Mouse (Mus musculus): ENCODE results near the gene Mbtps1. TPM values are rescaled to one million over a fixed set of nuclear protein-coding genes. Genes with fewer than 3 reads are reported as not detected.

Gene Mbtps1
- total and polyA plus RNA-seq, 2 experiments from 2014 or later = 48.0 to 72.4 TPM

DNA sequence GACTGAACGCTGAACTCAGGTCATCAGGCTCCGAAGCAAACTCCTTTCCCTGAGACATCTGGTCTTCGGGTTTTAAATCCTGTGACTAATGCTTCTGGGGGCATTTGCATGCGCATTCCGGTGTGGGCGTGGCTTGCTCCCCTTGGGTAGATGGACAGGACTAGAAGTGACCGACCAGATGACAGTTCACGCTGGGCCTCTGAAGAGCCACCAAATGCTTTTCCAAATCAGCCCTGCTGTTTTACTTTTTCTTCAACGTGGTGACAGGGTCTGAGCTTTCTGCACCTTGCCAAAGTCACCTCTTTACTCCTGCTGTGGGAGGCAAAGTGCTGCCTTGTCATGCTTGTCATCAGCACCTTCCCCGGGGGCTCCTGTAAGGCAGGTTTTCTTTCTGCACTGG is 30.3 kb upstream of the Mbtps1 start:
- no peak overlapping the region for H3K9ac ChIP-seq
- TF ChIP-seq CTCF (IDR thresholded peaks at IDR 0.05; ENCODE audit: low read depth) = no peak
- H3K36me3 ChIP-seq (ENCODE audit: insufficient read depth) = no peaks in the 10 kb centered on the region
- ATAC-seq (no peak), DNase-seq (no peak)
- no peak overlapping the region for H3K27ac ChIP-seq (ENCODE audit: low read depth, low read length)
- H3K4me2 ChIP-seq (ENCODE audit: low read depth) = no peak overlapping the region
- WGBS = 28% methylated on average over 10 of the region's 10 CpGs
- H3K9me3 ChIP-seq (ENCODE audit: low read length) = no peaks in the 10 kb centered on the region
- no peaks in the 10 kb centered on the region for H3K4me1 ChIP-seq (ENCODE audit: insufficient read depth)
- H3K4me3 ChIP-seq (ENCODE audit: low read depth, low read length) = no peak overlapping the region
- no peaks in the 10 kb centered on the region for H3K27me3 ChIP-seq (ENCODE audit: insufficient read depth, low read length)

DNA sequence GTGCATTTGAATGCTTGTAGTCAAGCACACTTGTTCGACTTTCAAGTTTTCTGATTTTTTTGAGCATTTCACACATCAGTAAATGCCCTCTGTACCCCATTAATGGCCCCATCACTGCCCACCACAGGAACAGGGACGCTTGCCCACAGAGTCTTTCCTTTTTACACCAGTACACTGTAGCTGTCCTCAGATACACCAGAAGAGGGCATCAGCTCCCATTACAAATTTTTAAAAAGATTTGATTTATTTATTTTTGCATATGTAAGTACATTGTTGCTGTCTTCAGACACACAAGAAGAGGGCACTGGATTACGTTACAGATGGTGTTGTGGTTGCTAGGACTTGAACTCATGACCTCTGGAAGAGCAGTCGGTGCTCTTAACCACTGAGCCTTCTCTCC is 29.8 kb upstream of the Mbtps1 start:
- no peak for TF ChIP-seq CTCF (IDR thresholded peaks at IDR 0.05; ENCODE audit: low read depth)
- H3K27ac ChIP-seq (ENCODE audit: low read depth, low read length) = no peak overlapping the region
- H3K4me1 ChIP-seq (ENCODE audit: insufficient read depth) = no peaks in the 10 kb centered on the region
- no peak overlapping the region for H3K4me3 ChIP-seq (ENCODE audit: low read depth, low read length)
- no peaks in the 10 kb centered on the region for H3K27me3 ChIP-seq (ENCODE audit: insufficient read depth, low read length)
- no peak for ATAC-seq
- 72% methylated on average over 4 of the region's 4 CpGs for WGBS
- H3K9me3 ChIP-seq (ENCODE audit: low read length) = no peaks in the 10 kb centered on the region
- no peak overlapping the region for H3K4me2 ChIP-seq (ENCODE audit: low read depth)
- no peak for DNase-seq
- H3K36me3 ChIP-seq (ENCODE audit: insufficient read depth) = no peaks in the 10 kb centered on the region
- H3K9ac ChIP-seq = no peak overlapping the region

DNA sequence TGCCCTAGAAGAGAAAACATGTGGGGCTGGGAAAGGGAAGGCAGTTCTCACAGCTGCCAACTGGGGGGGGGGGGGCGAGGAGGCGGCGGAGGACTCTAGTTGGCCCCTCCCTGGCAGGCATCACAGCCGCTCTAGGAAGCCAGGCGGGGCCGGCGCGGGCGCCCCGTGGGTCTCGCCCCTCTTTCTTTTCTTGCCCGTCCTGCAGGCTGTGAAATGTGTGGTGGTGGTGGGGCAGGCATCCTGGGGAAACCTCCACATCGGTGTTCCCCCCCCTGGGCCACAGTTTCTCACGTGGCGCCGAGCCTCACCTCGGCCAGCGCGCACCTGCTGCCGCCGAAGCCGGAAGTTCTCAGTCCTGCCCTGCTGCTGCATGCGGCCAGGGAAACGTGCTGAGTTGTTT is 27.4 kb upstream of the Mbtps1 start:
- DNase-seq (no peak), ATAC-seq (no peak)
- Histone ChIP-seq H3K4me3 (ENCODE audit: low read depth, low read length) (peak overlapping the region; percentile 26), H3K4me1 (ENCODE audit: insufficient read depth) (no peaks in the 10 kb centered on the region), H3K9me3 (ENCODE audit: low read length) (no peaks in the 10 kb centered on the region), H3K36me3 (ENCODE audit: insufficient read depth) (no peaks in the 10 kb centered on the region), H3K9ac (0 out of 2 replicates have a peak overlapping the region, but pooled peaks have one; percentile 25), H3K27ac (ENCODE audit: low read depth, low read length) (no peak overlapping the region), H3K27me3 (ENCODE audit: insufficient read depth, low read length) (no peaks in the 10 kb centered on the region), H3K4me2 (ENCODE audit: low read depth) (peak overlapping the region; percentile 50)
- 23% methylated on average over 23 of the region's 24 CpGs for WGBS
- no peak for TF ChIP-seq CTCF (IDR thresholded peaks at IDR 0.05; ENCODE audit: low read depth)

DNA sequence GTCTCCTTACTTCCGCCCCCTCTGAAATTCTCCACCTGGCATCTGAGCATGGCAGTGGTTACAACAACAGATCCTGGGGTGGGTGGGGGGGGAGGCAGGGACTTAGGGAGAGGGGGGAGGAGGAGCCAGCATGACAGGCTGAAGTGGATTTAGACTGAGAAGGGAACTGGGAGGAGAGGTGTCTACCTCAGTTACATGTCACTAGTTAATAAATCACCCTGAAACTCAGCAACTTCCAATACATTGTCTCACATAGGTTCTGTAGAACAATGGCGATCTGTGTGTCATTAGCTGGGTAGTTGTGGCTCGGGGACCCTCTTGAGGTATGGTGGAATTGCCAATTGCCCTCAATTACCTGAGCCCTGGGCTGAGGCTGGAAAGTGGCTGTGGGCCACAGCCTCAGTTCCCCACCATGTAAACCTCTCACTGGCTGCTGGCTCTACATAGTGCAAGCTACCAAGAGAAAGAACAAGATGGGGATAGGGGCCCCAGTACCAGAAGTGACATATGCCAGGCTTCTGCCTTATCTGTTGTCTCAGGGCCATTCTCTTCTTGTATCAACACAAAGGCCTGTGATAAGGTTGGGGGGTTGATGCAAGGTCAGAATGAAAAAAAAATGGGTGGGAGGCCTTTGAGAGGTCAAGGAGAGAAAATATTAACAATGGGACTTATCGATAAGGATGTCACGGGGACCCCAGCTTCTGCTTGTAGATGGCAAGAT is 22.1 kb upstream of the Mbtps1 start:
- no peak overlapping the region for H3K27ac ChIP-seq (ENCODE audit: low read depth, low read length)
- no peak overlapping the region for H3K9ac ChIP-seq
- no peaks in the 10 kb centered on the region for H3K27me3 ChIP-seq (ENCODE audit: insufficient read depth, low read length)
- TF ChIP-seq CTCF (IDR thresholded peaks at IDR 0.05; ENCODE audit: low read depth) = no peak
- H3K4me3 ChIP-seq (ENCODE audit: low read depth, low read length) = no peak overlapping the region
- WGBS = 90% methylated on average over 5 of the region's 5 CpGs
- DNase-seq = no peak
- ATAC-seq = no peak
- no peaks in the 10 kb centered on the region for H3K9me3 ChIP-seq (ENCODE audit: low read length)
- H3K4me2 ChIP-seq (ENCODE audit: low read depth) = no peak overlapping the region
- no peaks in the 10 kb centered on the region for H3K4me1 ChIP-seq (ENCODE audit: insufficient read depth)
- H3K36me3 ChIP-seq (ENCODE audit: insufficient read depth) = no peaks in the 10 kb centered on the region

DNA sequence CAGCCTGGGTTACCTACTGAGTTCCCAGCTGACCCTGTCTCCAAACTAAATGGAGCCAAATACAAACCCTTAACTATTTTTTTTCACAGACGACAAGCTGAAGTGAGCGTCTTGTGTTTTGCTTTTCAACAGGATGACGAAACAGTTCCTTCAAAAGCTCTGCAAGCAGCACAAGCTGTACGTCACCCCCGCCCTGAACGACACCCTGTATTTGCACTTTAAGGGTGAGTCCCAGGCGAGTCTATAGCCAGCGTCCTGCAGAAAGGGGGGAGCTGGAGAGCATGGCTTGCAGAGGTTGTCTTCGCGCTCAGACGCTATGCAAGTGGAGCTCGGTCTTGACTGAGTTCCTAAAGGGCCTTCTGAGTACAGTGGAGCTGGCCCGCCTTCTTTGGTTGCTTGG is 20.6 kb upstream of the Mbtps1 start:
- 44% methylated on average over 13 of the region's 13 CpGs for WGBS
- no peaks in the 10 kb centered on the region for H3K27me3 ChIP-seq (ENCODE audit: insufficient read depth, low read length)
- H3K4me1 ChIP-seq (ENCODE audit: insufficient read depth) = no peaks in the 10 kb centered on the region
- ATAC-seq = no peak
- H3K4me3 ChIP-seq (ENCODE audit: low read depth, low read length) = no peak overlapping the region
- H3K27ac ChIP-seq (ENCODE audit: low read depth, low read length) = no peak overlapping the region
- H3K9ac ChIP-seq = no peak overlapping the region
- no peak for DNase-seq
- TF ChIP-seq CTCF (IDR thresholded peaks at IDR 0.05; ENCODE audit: low read depth) = no peak
- H3K4me2 ChIP-seq (ENCODE audit: low read depth) = no peak overlapping the region
- H3K36me3 ChIP-seq (ENCODE audit: insufficient read depth) = no peaks in the 10 kb centered on the region
- H3K9me3 ChIP-seq (ENCODE audit: low read length) = no peaks in the 10 kb centered on the region

DNA sequence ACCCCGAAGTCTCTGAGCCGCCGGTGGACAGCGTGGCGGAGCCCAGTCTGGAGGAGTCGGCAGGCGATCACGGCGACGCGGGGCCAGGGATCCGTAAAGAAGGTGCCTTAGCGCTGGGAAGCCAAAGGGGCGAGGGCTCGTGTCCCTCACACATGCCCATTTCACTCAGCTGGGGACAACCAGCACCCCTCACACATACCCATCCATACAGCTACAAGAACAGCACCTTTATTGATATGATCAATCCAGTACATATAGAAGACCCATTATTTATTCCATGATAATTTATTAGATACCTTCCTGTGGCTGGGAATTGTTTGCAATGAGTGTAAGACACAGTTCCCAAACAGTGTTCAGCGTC is 16.8 kb upstream of the Mbtps1 start:
- WGBS = 4% methylated on average over 15 of the region's 16 CpGs
- H3K9ac ChIP-seq = peak overlapping the region; percentile 81
- H3K4me1 ChIP-seq (ENCODE audit: insufficient read depth) = peaks cover 5% of the 10 kb centered on the region
- no peaks in the 10 kb centered on the region for H3K36me3 ChIP-seq (ENCODE audit: insufficient read depth)
- peak overlapping the region; percentile 83 for H3K4me2 ChIP-seq (ENCODE audit: low read depth)
- DNase-seq = no peak
- H3K9me3 ChIP-seq (ENCODE audit: low read length) = no peaks in the 10 kb centered on the region
- H3K4me3 ChIP-seq (ENCODE audit: low read depth, low read length) = peak overlapping the region; percentile 89
- ATAC-seq = no peak
- TF ChIP-seq CTCF (IDR thresholded peaks at IDR 0.05; ENCODE audit: low read depth) = no peak
- H3K27ac ChIP-seq (ENCODE audit: low read depth, low read length) = peak overlapping the region; percentile 77
- H3K27me3 ChIP-seq (ENCODE audit: insufficient read depth, low read length) = no peaks in the 10 kb centered on the region

DNA sequence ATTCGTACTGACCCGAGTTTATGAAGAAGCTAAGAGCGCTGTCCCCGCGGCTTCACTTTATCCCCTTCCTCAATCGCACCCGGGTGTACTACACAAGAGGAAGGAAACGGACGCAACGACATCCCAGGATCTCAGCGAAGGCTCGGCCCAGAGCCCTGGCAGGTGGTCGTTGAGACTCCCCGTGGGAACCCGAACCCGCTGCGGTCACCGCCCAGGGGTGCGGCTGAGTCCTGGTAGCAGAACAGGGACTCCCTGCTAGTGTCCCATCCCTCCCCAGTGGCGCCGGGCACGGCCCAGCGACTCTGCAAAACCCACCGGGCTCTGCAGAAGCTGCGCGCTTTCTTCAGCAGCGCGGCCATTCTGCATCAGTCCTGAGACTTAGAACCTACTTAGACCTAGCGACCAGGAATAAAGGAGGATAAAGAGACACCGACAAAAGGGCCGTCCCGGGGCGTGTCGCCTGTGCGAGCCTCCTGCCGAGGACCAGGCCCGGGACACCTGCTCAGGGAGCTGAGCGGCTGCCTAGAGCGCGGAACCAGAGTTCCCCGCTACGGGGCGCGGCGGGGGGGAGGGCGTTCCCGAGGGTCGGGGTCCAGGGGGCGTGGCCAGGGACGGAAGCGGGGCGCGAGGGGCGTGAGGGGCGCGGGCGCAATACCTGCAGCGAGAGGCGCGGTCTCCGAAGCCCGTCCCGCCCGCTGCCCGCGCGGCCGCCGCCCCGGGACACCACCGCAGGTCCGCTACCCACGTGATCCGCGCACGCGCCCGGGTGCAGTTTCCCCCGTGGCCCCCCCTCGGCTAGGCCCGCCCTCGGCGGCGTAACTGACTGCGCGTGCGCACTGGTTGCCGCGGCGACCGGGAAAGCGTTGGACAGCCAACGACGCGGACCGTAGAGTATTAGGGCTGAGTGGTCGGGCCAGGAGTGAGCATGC is 16.2 kb upstream of the Mbtps1 start, which contains the start of the genes Hsdl1 and Dnaaf1:
Gene Hsdl1 (minus strand): TSS at position 747 of the 929 bp plus-strand sequence.
Gene Dnaaf1 (plus strand): TSS at position 799 of the 929 bp plus-strand sequence.
- H3K36me3 ChIP-seq (ENCODE audit: insufficient read depth) = no peaks in the 10 kb centered on the region
- H3K9me3 ChIP-seq (ENCODE audit: low read length) = no peaks in the 10 kb centered on the region
- peak within 1 kb of the TSS; percentile 77 for H3K27ac ChIP-seq (ENCODE audit: low read depth, low read length)
- H3K27me3 ChIP-seq (ENCODE audit: insufficient read depth, low read length) = no peaks in the 10 kb centered on the region
- peak within 1 kb of the TSS; percentile 83 for H3K4me2 ChIP-seq (ENCODE audit: low read depth)
- H3K9ac ChIP-seq = peak within 1 kb of the TSS; percentile 81
- peak within 1 kb of the TSS; percentile 89 for H3K4me3 ChIP-seq (ENCODE audit: low read depth, low read length)
- peak; percentile 53 for TF ChIP-seq CTCF (IDR thresholded peaks at IDR 0.05; ENCODE audit: low read depth)
- peaks cover 5% of the 10 kb centered on the region for H3K4me1 ChIP-seq (ENCODE audit: insufficient read depth)
- ATAC-seq (peak; percentile 92), DNase-seq (peak; percentile 96)
- 2% methylated on average over 75 of the region's 97 CpGs for WGBS
